In genomic region chr12:98544545-98545250, GRCm38 (mm10) we compare ENCODE assay signal across 29 mouse cellular contexts. TPM values are rescaled to one million over a fixed set of nuclear protein-coding genes. Genes with fewer than 3 reads are reported as not detected.
DNase-seq lines count a peak whose midpoint lies in the region; ATAC-seq and TF ChIP-seq lines count a peak whose summit lies in the region.
"Had no signal": no experiment of that assay in that cellular context is flagged by ENCODE, and none has a peak within 500 bp of the region (broad histone marks: within the 10 kb centered on the region; RNA-seq: fewer than 3 reads in every experiment).

No protein-coding gene starts in this region.

- H3K4me1 ChIP-seq in olfactory bulb, adult 2 months (ENCODE audit: control insufficient read depth, insufficient read depth, low read length) = peaks cover 7% of the 10 kb centered on the region
- H3K4me1 ChIP-seq: embryonic facial prominence, embryonic 10.5 days; embryonic facial prominence, embryonic 15.5 days; heart, embryonic 12.5 days; liver, embryonic 12.5 days; megakaryocyte, embryonic 14.5 days; midbrain, embryonic 12.5 days; neural tube, embryonic 12.5 days had no signal

- 46% methylated on average over 9 of the region's 9 CpGs for WGBS in olfactory bulb, adult 2 months

- DNase-seq in frontal cortex, postnatal 14 days (ENCODE audit: low spot score in 2 of 2) = no peak
- no peak for DNase-seq in layer of hippocampus, adult 2 months (ENCODE audit: low spot score in 2 of 2)
- no peak for DNase-seq in layer of hippocampus, postnatal 36 days
- DNase-seq in brain, adult 2 months (ENCODE audit: low read depth, low spot score) = peak; percentile 61
- DNase-seq in cerebellum, adult 8-10 months = no peak
- DNase-seq: adrenal gland, adult 2 months; adrenal gland, postnatal 36 days; B cell, adult 2 months; gastrocnemius, postnatal 14 days; kidney, adult 8-10 months; kidney, postnatal 4 days; liver, postnatal 0 days; lung, postnatal 36 days had no signal

- no peak for TF ChIP-seq POLR2A in olfactory bulb, adult 2 months (IDR thresholded peaks at IDR 0.05; ENCODE audit: insufficient read depth, low read depth, low read length)

- no peak for TF ChIP-seq CTCF in layer of hippocampus, adult 2 months (conservative IDR thresholded peaks at IDR 0.05)
- no peak for TF ChIP-seq CTCF in olfactory bulb, adult 2 months (IDR thresholded peaks at IDR 0.05; ENCODE audit: insufficient read depth, low read depth, low read length)

- no peak overlapping the region for H3K4me3 ChIP-seq in layer of hippocampus, adult 2 months
- H3K4me3 ChIP-seq in olfactory bulb, adult 2 months (ENCODE audit: insufficient read depth, low read depth, low read length) = no peak overlapping the region
- H3K4me3 ChIP-seq: embryonic facial prominence, embryonic 10.5 days; embryonic facial prominence, embryonic 15.5 days; heart, embryonic 12.5 days; liver, embryonic 12.5 days; megakaryocyte, embryonic 14.5 days; midbrain, embryonic 12.5 days; myocyte; neural tube, embryonic 12.5 days had no signal

- ATAC-seq in frontal cortex, adult (ENCODE audit: low TSS enrichment) = peak; percentile 53
- ATAC-seq: activated CD4-positive, CD25-positive, alpha-beta regulatory T cell, adult 4 months; intestine, embryonic 16.5 days; liver, embryonic 12.5 days; liver, postnatal 0 days had no signal

- H3K27ac ChIP-seq in layer of hippocampus, adult 2 months = peak overlapping the region; percentile 79
- peak overlapping the region; percentile 71 for H3K27ac ChIP-seq in olfactory bulb, adult 2 months (ENCODE audit: insufficient read depth, low read depth, low read length)
- H3K27ac ChIP-seq: embryonic facial prominence, embryonic 10.5 days; embryonic facial prominence, embryonic 15.5 days; kidney, postnatal 0 days; liver, embryonic 12.5 days; midbrain, embryonic 12.5 days; neural tube, embryonic 12.5 days had no signal

RNA-seq across cellular contexts. Expression of gene Kcnk10, which starts 33.4 kb away (rescaled TPM):
- total RNA-seq in layer of hippocampus, adult 2 months (2021) = 10 to 100 TPM; 16.8 to 18.6 TPM
- total RNA-seq in layer of hippocampus, postnatal 36 days (2021) = 10 to 100 TPM; 17.5 to 18.2 TPM
- polyA plus RNA-seq in olfactory bulb, adult 2 months (2012; ENCODE audit: insufficient read depth, insufficient read length, low replicate concordance, missing spikeins) = 50.8 TPM in 1 of 2 replicates, not detected in the other
- total RNA-seq: adrenal gland, adult 2 months; granulocyte monocyte progenitor cell, adult 5-6 weeks; hematopoietic stem cell, adult 5-6 weeks had no signal
- polyA plus RNA-seq: adrenal gland, adult 2 months; heart, postnatal 0 days; liver, embryonic 12.5 days; myocyte had no signal
